Mouse (Mus musculus): ENCODE results near the gene Sept1. TPM values are rescaled to one million over a fixed set of nuclear protein-coding genes. Genes with fewer than 3 reads are reported as not detected.

The Sept1 gene
- polyA plus RNA-seq, 1 experiment: 3.2 TPM

DNA sequence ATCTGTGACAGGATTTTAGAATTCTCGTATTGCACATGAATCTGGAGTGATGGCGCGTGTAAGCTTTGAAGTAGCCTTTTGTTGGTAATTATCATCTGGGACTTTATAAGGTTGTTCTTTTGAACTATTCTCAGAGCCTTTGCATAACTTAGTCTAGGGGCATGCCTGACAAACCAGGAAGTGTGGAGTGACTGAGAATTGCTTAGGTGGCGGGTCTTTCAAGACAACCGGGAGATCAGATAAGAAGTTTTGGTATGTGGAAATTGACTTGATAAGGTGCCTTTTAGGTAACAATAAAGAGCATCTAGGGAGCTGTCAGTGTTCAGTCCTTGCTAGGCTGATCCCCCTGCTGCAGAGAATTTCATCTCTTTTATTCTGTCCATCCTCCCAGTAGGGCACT is 66.4 kb downstream of the Sept1 start:
- Histone ChIP-seq H3K36me3 (ENCODE audit: control insufficient read depth, insufficient read depth, low read length) (no peaks in the 10 kb centered on the region), H3K27me3 (ENCODE audit: control insufficient read depth, insufficient read depth, low read length) (no peaks in the 10 kb centered on the region), H3K27ac (ENCODE audit: control insufficient read depth, insufficient read depth, low read depth, low read length) (no peak overlapping the region), H3K4me3 (ENCODE audit: control insufficient read depth, low read depth, low read length) (no peak overlapping the region), H3K4me1 (ENCODE audit: control insufficient read depth, insufficient read depth, low read length) (no peaks in the 10 kb centered on the region)
- no peak for TF ChIP-seq CTCF (IDR thresholded peaks at IDR 0.05; ENCODE audit: control insufficient read depth, insufficient read depth, insufficient replicate concordance, low read depth, low read length)
- no peak for TF ChIP-seq POLR2A (IDR thresholded peaks at IDR 0.05; ENCODE audit: control insufficient read depth, low read depth, low read length)

DNA sequence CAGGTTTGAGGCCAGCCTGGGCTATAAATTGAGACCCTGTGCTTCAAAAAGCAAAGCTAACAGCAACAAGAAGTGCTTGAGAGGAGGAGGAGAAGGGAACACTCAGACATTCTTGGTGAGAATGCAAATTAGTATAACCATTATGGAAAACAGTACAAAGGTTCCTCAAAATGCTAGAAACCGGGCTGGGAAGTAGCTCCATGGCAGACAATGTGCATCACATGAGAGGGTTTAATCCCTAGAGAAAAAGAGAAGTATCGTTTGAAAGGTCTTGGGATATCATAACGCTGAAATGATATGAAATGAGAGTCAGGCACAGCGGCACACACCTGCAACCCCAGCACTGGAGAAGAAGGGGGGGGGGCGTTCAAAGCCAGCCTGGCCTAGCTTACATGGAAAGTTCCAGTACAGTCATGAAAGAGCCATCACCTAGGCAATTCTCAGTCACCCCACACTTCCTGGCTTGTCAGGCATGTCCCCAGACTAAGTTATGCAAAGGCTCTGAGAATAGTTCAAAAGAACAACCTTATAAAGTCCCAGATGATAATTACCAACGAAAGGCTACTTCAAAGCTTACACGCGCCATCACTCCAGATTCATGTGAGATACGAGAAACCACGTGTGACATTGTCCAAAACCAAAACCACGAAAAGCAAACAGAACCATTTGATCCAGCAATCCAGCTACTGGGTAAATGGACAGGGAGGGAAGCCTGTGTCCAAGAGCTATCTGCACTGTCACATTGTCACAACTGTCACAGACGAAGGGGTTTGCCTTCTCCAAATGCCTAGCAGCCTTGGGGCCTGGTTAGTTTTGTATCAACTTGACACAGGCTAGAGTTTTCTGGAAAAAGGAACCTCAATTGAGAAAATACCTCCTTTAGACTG is 67.1 kb downstream of the Sept1 start:
- no peaks in the 10 kb centered on the region for H3K4me1 ChIP-seq (ENCODE audit: control insufficient read depth, insufficient read depth, low read length)
- no peak overlapping the region for H3K27ac ChIP-seq (ENCODE audit: control insufficient read depth, insufficient read depth, low read depth, low read length)
- no peaks in the 10 kb centered on the region for H3K36me3 ChIP-seq (ENCODE audit: control insufficient read depth, insufficient read depth, low read length)
- H3K4me3 ChIP-seq (ENCODE audit: control insufficient read depth, low read depth, low read length): no peak overlapping the region
- H3K27me3 ChIP-seq (ENCODE audit: control insufficient read depth, insufficient read depth, low read length): no peaks in the 10 kb centered on the region
- no peak for TF ChIP-seq CTCF (IDR thresholded peaks at IDR 0.05; ENCODE audit: control insufficient read depth, insufficient read depth, insufficient replicate concordance, low read depth, low read length)
- no peak for TF ChIP-seq POLR2A (IDR thresholded peaks at IDR 0.05; ENCODE audit: control insufficient read depth, low read depth, low read length)

Other genes with a start within 250 kb of the Sept1 start
- 3.0 and 4.0 TPM in 2 replicates for gene Mvp, start 218.5 kb downstream of the Sept1 start, polyA plus RNA-seq (2012; rRNA removed)
- gene Pagr1b, start 216.6 kb downstream of the Sept1 start, polyA plus RNA-seq (2012; rRNA removed): 0.90 and 1.2 TPM in 2 replicates
- 1.3 and 2.0 TPM in 2 replicates for gene Pagr1a, start 215.8 kb downstream of the Sept1 start, polyA plus RNA-seq (2012; rRNA removed)
- 13.5 and 16.2 TPM in 2 replicates for gene Gm42742, start 212.0 kb downstream of the Sept1 start, polyA plus RNA-seq (2012; rRNA removed)
- 2.7 and 3.4 TPM in 2 replicates for gene Prrt2, start 211.9 kb downstream of the Sept1 start, polyA plus RNA-seq (2012; rRNA removed)
- gene Maz, start 206.1 kb downstream of the Sept1 start, polyA plus RNA-seq (2012; rRNA removed): 59.1 and 59.6 TPM in 2 replicates
- 10.2 and 11.2 TPM in 2 replicates for gene Kif22, start 190.7 kb downstream of the Sept1 start, polyA plus RNA-seq (2012; rRNA removed)
- 0.76 and 0.93 TPM in 2 replicates for gene Zg16, start 145.8 kb downstream of the Sept1 start, polyA plus RNA-seq (2012; rRNA removed)
- gene AI467606, start 141.8 kb downstream of the Sept1 start, polyA plus RNA-seq (2012; rRNA removed): 4.6 and 4.9 TPM in 2 replicates
- 0.05 and 0.22 TPM in 2 replicates for gene Qprt, start 110.9 kb downstream of the Sept1 start, polyA plus RNA-seq (2012; rRNA removed)
- gene Spn, start 95.3 kb downstream of the Sept1 start, polyA plus RNA-seq (2012; rRNA removed): 0.09 and 0.10 TPM in 2 replicates
- gene Cd2bp2, start 37.1 kb downstream of the Sept1 start, polyA plus RNA-seq (2012; rRNA removed): 19.6 and 27.8 TPM in 2 replicates
- gene Tbc1d10b, start 24.7 kb downstream of the Sept1 start, polyA plus RNA-seq (2012; rRNA removed): 5.1 and 6.3 TPM in 2 replicates
- gene Mylpf, start 24.2 kb downstream of the Sept1 start, polyA plus RNA-seq (2012; rRNA removed): 1.3 and 1.4 TPM in 2 replicates
- 3.4 and 3.7 TPM in 2 replicates for gene Zfp553, start 69 bp downstream of the Sept1 start, polyA plus RNA-seq (2012; rRNA removed)
- gene Zfp771, start 11.1 kb upstream of the Sept1 start, polyA plus RNA-seq (2012; rRNA removed): 41.0 and 48.4 TPM in 2 replicates
- gene Dctpp1, start 27.6 kb upstream of the Sept1 start, polyA plus RNA-seq (2012; rRNA removed): 22.2 and 23.7 TPM in 2 replicates
- 79.1 and 84.0 TPM in 2 replicates for gene Sephs2, start 40.9 kb upstream of the Sept1 start, polyA plus RNA-seq (2012; rRNA removed)
- 0.79 and 0.93 TPM in 2 replicates for gene Itgal, start 63.1 kb upstream of the Sept1 start, polyA plus RNA-seq (2012; rRNA removed)
- 42.7 and 45.0 TPM in 2 replicates for gene Zfp768, start 112.5 kb upstream of the Sept1 start, polyA plus RNA-seq (2012; rRNA removed)
- gene Zfp747, start 142.9 kb upstream of the Sept1 start, polyA plus RNA-seq (2012; rRNA removed): 1.0 and 1.4 TPM in 2 replicates
- gene 9130019O22Rik, start 154.0 kb upstream of the Sept1 start, polyA plus RNA-seq (2012; rRNA removed): 0.32 and 0.37 TPM in 2 replicates
- 6.2 and 6.7 TPM in 2 replicates for gene E430018J23Rik, start 160.5 kb upstream of the Sept1 start, polyA plus RNA-seq (2012; rRNA removed)
- 0.30 and 0.31 TPM in 2 replicates for gene Zfp764, start 173.7 kb upstream of the Sept1 start, polyA plus RNA-seq (2012; rRNA removed)
- 18.6 and 30.1 TPM in 2 replicates for gene Zfp688, start 188.9 kb upstream of the Sept1 start, polyA plus RNA-seq (2012; rRNA removed)
- 11.2 and 12.7 TPM in 2 replicates for gene Zfp689, start 216.0 kb upstream of the Sept1 start, polyA plus RNA-seq (2012; rRNA removed)
- gene Prr14, start 226.5 kb upstream of the Sept1 start, polyA plus RNA-seq (2012; rRNA removed): 55.4 and 58.4 TPM in 2 replicates
- 42.8 and 44.8 TPM in 2 replicates for gene Fbrs, start 246.1 kb upstream of the Sept1 start, polyA plus RNA-seq (2012; rRNA removed)